Mouse (Mus musculus) spleen, postnatal 4 days (tissue): Measurements from ENCODE around the gene Rest.

Experiments used
- DNase-seq, 2 experiments: peaks; one replicate each; pipeline ENCODE4 v3.0.0; 2022; ENCODE audit warnings: low spot score in 2 of 2

Gene Rest

DNA sequence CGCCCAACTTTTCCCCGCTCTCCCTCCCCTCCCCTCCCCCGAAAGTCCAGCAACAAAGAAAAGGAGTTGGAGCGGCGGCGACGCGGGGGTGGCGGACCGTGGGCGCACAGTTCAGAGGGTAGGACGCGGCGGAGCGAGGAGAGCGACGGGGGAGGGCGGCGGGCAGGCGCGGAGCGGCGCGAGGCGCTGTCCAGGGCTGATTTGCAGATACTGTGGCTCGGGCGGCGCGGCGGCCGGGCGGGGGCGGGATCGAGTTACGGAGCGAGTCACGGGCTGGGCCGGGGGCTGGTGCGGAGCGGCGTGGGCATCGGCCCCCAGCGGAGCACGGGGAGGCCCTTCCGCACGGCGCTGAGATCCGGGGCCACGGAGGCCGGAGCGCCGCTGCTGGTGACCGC is 377 bp downstream of the Rest start:
- DNase-seq = peak; percentile 79 to 91

DNA sequence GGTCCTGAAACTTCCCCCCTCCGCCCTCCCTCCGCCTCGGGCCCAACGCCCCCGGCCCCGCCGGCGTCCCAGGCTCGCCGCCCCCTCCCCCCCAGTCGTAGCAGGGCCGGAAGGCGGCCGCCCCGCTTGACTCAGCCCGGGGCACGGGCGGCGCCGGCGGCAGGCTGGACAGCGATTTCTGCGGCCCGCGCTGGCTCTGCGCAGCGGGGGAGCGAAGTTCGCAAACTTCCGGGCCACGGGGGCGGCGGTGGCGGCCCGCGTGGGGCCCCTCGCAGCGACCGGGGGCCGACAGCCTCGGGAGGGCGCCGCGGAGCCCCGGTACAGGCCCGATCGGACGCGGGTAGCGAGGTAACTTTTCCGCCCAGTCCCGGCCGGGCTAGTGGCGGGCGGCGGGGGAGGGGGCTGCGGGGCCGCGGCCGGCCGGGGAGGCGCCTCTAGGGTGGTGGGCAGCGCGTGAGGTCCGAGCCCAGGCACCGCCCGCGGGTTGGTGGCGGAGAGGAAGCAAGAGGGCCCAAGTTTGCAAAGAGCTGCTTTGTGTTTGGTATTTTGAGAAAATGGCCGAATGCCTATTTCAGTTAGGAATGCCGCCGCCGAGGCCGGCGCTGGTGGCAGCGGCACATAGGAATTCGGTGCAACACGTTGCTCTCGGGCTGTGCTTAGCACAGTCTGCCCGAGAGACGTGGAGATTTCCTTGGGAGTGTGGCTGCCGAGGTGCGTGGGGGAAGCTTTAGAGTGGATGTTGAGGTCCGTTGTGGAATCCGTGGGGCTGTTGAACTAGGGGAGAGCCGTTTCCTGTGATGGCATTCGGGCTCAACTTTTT is 985 bp downstream of the Rest start:
- peak; percentile 62 to 85 for DNase-seq

DNA sequence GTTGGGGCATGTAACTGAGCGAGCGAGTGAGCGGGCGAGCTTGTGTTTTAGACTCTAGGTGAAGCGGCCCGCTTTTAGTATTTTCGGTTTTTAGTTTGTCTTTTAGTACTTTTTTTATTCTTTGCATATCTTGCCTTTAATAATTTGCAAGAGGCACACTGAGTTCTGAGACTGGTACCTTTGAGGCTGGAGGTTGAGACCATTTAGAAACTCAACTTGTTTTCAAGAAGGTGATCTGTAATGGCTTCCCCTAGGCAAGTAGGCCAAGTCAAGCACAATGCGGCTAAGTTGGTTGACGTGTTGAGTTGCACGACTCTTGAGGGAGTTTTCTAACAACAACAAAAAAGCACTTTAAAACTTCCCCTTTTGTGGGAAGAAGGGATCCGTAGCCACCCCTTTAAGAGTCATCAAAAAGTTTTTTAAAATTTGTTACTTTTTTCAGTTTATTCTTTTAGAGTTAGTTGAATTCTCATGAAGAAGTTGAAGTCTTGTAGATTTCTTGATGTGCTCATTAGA is 1.7 kb downstream of the Rest start:
- no peak for DNase-seq

DNA sequence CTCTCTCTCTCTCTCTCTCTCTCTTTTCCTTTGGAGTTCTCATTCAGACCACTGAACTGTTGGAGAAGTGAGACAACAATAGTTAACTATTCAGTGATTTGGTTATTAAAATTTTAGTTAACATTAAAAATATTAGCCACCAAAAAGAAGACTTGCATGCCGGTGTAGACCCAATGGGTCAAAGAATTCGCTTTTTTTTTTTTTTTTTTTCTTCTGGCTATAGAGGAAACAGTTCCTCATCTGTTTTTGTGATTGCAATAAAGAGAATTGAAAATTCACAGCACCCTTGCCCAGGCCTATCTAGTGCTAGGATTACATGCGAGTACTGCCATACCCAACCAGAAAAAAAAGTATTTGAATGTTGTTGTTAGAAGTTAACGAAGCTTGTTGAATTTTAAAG is 2.1 kb downstream of the Rest start:
- no peak for DNase-seq

DNA sequence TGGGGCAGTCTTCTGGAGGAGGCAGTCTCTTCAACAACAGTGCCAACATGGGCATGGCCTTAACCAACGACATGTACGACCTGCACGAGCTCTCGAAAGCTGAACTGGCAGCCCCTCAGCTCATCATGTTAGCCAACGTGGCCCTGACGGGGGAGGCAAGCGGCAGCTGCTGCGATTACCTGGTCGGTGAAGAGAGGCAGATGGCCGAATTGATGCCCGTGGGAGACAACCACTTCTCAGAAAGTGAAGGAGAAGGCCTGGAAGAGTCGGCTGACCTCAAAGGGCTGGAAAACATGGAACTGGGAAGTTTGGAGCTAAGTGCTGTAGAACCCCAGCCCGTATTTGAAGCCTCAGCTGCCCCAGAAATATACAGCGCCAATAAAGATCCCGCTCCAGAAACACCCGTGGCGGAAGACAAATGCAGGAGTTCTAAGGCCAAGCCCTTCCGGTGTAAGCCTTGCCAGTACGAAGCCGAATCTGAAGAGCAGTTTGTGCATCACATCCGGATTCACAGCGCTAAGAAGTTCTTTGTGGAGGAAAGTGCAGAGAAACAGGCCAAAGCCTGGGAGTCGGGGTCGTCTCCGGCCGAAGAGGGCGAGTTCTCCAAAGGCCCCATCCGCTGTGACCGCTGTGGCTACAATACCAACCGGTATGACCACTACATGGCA is 2.8 kb downstream of the Rest start:
- DNase-seq = no peak

DNA sequence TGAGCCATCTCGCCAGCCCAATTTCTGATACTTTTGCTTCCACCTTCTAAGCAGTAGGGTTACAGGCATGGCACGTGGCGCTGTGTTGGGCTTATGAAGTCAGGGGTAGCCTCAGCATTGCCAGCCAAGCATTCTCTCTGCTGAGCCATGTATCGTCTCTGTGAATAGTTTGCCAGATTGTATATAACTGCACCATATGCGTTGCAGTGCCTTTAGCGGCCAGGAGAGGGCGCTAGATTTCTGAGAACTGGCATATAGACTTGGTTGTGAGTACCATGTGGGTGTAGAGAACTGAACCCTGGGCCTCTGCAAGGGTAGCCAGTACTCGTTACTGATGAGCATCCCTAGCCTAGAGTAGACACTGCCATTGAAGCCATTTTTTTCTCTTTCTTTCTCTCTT is 4.1 kb downstream of the Rest start:
- DNase-seq = peak; percentile 50 to 71

DNA sequence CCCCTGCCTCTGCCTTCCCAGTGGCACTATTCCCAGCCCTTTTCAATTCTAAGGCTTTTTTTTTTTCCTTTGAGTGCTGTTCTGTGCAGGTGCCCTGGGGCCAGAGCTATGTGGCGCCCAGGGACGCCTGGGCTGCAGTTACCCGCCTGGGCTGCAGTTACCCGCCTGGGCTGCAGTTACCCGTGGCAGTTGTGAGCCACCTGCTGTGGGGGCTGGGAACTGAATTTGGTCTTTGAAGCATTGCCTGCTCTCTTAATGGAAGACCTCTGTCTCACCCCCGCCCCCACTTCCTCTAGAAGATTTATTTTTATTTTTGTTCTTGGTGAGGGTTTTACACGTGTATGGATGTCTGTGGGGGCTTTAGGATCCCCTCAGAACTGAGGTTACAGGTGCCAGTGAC is 7.9 kb downstream of the Rest start:
- DNase-seq = peak; percentile 26 to 66

DNA sequence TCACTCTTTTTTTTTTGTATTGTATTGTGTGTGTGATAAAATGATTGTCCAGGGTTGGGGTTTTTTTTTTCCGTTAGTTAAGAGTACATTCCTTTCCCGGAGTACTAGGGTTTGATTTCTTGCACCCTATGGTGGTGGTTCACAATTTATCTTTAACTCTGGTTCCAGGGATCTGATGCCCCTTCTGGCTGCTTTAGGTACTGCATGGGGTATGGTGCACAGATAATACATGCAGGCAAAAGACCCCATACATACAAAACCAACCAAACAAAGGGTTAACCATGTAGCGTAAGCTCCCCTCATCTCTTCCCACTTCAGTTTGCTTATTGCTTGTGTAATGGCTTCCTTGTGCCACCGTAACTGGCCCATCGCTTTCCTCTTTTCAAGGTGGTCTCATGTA is 10.7 kb downstream of the Rest start:
- DNase-seq = peak; percentile 55 to 83

DNA sequence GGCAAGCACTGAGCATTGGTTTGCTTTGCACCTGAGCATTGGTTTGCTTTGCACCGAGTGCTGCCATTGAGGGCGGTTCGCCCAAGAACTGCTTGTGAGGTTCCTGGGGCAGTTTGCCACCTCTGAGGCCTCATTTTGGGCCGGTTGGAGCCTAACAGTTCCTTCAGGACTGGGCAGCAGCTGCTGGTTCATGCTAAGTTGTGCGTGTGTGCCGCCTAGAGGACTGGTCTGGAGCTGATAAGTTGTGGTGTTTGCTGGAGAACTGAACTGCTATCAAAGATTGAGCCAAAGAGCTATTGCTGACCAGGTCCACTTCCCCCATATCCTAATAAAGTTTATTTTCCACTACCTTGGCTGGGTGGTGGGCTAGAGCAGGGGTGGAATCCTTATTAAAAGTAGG is 11.9 kb downstream of the Rest start:
- no peak for DNase-seq

DNA sequence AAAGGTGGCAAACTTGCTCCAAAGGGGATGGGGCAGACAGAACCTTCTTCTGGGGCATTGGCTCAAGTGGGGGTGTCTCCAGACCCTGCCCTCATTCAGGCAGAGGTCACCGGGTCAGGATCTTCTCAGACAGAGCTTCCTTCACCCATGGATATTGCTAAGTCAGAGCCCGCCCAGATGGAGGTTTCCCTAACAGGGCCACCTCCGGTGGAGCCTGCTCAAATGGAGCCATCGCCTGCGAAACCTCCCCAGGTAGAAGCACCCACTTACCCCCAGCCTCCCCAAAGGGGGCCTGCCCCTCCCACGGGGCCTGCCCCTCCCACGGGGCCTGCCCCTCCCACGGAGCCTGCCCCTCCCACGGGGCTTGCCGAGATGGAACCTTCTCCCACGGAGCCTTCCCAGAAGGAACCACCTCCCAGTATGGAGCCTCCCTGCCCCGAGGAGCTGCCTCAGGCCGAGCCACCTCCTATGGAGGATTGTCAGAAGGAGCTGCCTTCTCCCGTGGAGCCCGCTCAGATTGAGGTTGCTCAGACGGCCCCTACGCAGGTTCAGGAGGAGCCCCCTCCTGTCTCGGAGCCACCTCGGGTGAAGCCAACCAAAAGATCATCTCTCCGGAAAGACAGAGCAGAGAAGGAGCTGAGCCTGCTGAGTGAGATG is 16.4 kb downstream of the Rest start:
- no peak for DNase-seq

DNA sequence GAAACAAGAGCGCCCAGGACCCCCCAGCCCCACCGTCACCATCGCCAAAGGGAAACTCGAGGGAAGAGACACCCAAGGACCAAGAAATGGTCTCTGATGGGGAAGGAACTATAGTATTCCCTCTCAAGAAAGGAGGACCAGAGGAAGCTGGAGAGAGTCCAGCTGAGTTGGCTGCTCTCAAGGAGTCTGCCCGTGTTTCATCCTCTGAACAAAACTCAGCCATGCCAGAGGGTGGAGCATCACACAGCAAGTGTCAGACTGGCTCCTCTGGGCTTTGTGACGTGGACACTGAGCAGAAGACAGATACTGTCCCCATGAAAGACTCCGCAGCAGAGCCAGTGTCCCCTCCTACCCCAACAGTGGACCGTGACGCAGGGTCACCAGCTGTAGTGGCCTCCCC is 17.0 kb downstream of the Rest start:
- no peak for DNase-seq

DNA sequence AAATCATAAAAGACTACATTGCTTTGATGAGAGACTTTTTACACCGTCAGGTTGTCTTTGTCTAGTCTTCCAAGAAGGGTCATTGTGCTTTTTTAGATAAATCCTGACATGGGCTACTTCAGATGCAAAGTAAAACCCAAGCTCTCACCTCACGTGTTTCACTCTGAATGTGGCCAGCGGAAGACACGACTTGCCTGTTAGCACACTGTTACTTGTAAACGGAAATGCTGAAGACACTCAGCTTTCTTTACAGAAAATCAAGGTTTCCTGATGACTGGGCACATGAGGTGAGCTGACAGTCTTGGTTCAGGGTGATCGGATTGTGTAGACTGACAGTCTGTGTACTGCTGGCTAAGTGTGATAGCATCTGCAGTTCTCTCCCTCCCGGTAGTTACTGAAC is 20.4 kb downstream of the Rest start:
- no peak for DNase-seq

DNA sequence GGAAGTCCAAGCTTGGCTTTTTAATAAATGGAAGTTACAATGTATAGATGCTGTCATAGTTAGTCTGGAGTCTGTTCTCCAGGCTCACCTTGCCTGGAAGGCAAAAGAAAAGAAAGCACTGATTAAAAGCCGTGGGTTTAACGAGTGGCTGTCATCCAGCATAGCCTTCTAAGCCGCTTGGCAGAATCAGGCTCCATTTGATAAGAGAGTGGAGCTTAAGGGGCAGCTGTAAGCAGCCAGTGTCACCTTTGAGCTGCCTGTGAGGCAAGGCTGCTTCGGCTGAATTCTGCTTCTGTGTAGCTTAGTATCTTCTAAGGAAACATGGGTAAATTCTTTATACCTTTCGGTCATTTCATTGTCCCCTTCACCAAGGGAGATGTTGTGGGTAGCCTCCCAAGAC is 21.6 kb downstream of the Rest start:
- DNase-seq = no peak

DNA sequence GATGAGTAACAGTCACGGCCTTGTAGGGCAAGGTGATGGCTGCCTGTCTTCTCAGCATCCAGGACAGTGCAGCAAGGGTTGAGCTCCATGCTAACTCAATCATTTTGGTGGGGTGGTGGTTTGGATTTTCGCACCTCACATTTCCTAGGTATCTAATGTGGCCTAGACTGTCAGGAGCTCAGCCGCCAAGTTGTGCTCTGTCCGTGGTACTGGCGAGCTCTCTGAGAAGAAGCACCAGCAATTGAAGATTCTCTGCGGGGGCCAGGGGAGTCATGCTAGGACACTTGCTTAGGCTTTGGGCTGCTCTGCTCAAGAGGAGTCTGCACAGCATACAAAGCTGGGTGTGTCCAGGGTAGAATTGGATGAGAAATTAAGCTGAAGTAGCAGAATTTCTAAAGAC is 22.6 kb downstream of the Rest start:
- DNase-seq = no peak

DNA sequence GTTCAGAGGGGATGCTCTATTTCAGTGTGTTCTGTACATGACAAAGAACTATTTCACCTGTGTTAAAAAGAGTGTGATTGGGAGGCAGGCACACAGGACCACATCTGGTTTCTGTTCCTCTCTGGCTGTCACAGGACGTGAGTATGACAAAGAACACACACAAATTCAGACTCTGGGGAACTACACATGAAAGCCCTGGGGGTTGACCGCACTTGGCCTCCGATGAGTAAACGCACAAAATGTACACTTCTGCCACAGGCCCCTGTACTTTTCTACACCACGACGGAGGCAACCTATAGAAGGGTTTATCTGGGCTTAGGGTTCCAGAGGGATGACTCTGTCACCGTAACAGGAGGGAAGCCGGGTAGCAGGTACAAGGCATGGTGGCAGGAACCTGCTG is 24.4 kb downstream of the Rest start:
- peak in 1 of 2 experiments; percentile 43 for DNase-seq

DNA sequence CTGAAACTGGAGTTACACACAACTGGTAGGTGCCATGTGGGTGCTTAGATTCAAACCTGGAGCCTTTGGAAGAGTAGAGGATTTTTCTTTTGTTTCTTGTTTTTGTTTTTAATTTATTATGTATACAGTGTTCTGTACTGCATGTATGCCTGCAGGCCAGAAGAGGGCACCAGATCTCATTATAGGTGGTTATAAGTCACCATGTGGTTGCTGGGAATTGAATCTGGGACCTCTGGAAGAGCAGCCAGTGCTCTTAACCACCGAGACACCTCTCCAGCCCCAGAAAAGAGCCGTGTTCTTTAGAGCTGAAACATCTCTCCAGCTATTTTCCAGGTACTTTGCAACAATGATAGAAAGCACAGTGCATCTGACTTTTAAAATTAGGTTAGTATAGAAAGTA is 25.3 kb downstream of the Rest start:
- no peak for DNase-seq

DNA sequence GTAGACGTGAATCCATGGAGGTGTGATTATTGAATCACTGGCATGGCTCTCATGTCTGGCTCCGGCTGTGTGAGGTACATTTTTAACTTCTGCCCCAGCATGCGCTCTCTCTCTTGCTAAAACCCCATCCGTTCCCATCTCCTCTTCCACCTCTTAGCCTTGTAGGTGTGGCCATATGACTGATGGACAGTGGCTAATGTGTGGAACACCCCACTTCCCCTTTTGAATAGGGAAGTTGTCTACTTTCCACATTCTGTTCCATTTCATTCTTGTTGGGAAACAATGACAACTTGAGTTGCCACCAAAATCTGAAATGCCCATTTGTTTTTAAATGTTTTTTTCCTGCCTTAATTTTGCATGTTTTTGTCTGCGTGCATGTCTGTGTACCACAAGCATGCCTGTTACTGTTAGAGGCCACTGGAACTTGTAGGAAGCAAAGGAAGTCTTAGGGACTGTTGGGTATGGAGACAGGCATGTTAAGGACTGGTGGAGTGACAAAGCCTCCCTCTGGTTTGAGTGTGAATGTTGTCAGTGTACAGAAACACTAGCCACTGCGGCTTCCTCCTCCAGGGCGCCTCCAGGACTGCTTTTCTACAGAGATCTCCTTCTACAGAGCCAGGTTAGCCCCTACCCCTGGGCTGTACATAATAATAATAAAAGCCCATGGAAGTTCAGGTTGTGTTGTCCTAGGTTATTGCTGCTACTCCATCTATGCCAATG is 27.7 kb downstream of the Rest start:
- no peak for DNase-seq

DNA sequence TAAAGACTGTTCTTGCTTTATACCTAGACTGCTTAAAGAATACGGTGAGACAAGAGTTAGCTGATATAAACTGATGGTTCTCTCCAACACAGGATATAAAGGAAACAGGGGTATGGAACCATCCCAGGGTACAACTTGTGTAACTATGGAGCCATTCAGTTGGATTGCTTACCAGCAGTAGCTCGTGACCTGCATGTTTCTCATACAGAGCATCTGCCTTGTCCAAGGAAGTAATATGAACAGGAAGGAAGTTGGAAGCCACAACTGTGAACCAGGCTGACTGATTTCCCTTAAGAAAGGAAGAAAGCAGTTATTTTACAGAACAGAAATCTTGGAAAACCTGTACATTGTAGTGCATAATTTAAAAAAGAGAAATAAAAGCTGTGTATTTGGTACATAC is 34.2 kb downstream of the Rest start:
- DNase-seq = no peak

DNA sequence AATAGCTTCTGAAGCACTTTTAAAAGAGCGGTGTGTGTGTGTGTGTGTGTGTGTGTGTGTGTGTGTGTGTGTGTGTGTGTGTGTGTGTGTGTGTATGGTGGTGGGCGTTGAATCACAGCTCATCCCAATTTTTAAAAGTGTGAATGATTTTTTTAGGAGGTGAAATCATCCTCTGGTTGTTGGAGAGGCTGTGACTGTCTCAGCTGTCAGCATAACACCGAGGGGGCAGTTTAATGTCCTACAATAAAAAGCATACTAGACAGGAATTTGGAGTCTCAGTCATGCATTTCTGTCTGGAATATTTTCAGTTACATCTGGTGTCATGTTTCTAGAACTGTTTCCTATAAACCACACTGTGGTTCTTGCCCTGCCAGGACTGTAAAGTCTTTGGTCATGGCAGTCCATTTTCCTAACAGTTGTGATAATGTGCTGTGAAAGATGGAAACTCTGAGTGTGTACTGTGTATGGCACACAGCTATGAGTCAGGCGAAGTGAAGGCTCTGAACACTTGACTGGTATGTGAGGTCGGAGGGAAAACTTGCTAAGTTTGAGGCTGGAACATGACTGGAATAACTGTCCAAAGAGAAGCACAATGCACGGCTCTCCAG is 36.1 kb downstream of the Rest start:
- no peak for DNase-seq

DNA sequence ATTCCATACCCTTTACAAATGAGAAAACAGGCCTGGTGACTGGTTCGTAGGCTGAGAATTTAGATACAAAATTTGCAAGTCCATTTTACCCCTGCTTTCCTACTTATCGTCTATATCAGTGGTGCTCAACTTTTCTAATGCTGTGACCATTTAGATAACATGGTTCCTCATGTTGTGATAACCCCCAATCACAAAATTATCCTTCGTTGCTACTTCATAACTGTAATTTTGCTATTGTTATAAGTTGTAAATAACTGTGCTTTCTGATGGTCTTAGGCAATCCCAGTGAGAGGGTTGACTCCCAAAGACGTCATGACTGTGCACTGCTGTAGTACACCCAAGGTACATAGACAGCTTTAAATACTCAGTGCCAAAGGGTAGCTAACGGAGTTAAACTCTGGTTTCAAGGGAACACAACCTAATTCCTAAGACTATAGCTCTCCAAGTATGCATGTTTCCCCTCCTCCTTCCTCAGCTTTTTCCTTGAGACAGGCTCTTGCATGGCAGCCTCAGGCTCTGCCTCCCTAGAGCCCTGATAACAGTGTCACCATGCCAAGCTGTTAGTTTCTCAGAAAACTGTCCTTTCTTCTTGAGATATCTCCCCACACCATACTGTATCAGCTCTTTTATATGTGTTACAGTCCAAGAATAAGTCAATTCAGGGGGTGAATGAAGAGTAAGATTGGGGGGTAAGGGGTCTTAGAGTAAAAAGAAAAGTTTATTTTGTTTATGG is 42.7 kb downstream of the Rest start:
- no peak for DNase-seq
